Mouse (Mus musculus) intestine, embryonic 14.5 days (tissue): Measurements from ENCODE around the gene Alkbh2. TPM values are rescaled to one million over a fixed set of nuclear protein-coding genes. Genes with fewer than 3 reads are reported as not detected.

Experiments
- ATAC-seq: fragments of 200-750 bp; cut with Nextera tagmentation; replicated peaks from 2 replicates; pipeline ENCODE4 v1.8.0; 2017; ENCODE audit warnings: low read depth, moderate number of reproducible peaks, moderate TSS enrichment, moderate library complexity; ENCODE audit not compliant: low FRiP score, low TSS enrichment
- DNase-seq: peaks from one replicate; pipeline ENCODE4 v3.0.0-alpha.2; 2018; ENCODE audit warnings: low spot score
- H3K27ac ChIP-seq: fragments of 300-500 bp; sonication (generic); 2 replicates; pipeline ENCODE4 v1.5.1; 2014; ENCODE audit warnings: low read depth, mild to moderate bottlenecking, control low read depth
- H3K27me3 ChIP-seq: fragments of 300-500 bp; sonication (generic); replicated peaks from 2 replicates; pipeline ENCODE4 v1.6.1; 2014; ENCODE audit warnings: low read length, control low read depth; ENCODE audit not compliant: control insufficient read depth, insufficient read depth
- H3K36me3 ChIP-seq: fragments of 300-500 bp; sonication (generic); 2 replicates; pipeline ENCODE4 v1.6.1; 2014; ENCODE audit warnings: low read length, control low read depth; ENCODE audit not compliant: control insufficient read depth, insufficient read depth
- H3K4me1 ChIP-seq: fragments of 300-500 bp; sonication (generic); replicated peaks from 2 replicates; pipeline ENCODE4 v1.6.1; 2014; ENCODE audit warnings: low read length, control low read depth, mixed read lengths; ENCODE audit not compliant: control insufficient read depth, insufficient read depth
- H3K4me2 ChIP-seq: fragments of 300-500 bp; sonication (generic); 2 replicates; pipeline ENCODE4 v1.6.1; 2014; ENCODE audit warnings: low read length
- H3K4me3 ChIP-seq: fragments of 300-500 bp; sonication (generic); 2 replicates; pipeline ENCODE4 v1.5.1; 2014; ENCODE audit warnings: low read depth, low read length, control low read depth, mixed read lengths
- H3K9ac ChIP-seq: fragments of 300-500 bp; sonication (generic); 2 replicates; pipeline ENCODE4 v1.6.1; 2014; ENCODE audit warnings: mild to moderate bottlenecking, low read length
- H3K9me3 ChIP-seq: fragments of 300-500 bp; sonication (generic); 2 replicates; pipeline ENCODE4 v1.6.1; 2016; ENCODE audit warnings: low read length, control low read depth; ENCODE audit not compliant: control insufficient read depth
- WGBS: fragments of 180-500 bp; shearing (Covaris S2); extraction: QIAGEN DNeasy Blood & Tissue Kit; methylation state at CpG from one replicate; pipeline ENCODE4 v1.1.7; 2014; 5-methylcytosine and 5-hydroxymethylcytosine counted together
- polyA plus RNA-seq: library from polyadenylated mRNA; unstranded; fragments of >200 nt; fragmentation: Nextera tagmentation; extraction: Ambion mirVana; gene quantifications from 2 replicates; pipeline ENCODE4 v1.2.1, GENCODE M21; 2014

Gene Alkbh2
- polyA plus RNA-seq, 1 experiment from 2014 or later, result 9.4 TPM

GRCm38 (mm10) chr5:114170345-114170744 is 42.3 kb upstream of the Alkbh2 start:
- DNase-seq (no peak), ATAC-seq (no peak)
- H3K4me2 ChIP-seq, result no peak overlapping the region
- H3K27ac ChIP-seq, result no peak overlapping the region
- no peak overlapping the region for H3K4me3 ChIP-seq
- H3K9ac ChIP-seq, result no peak overlapping the region
- H3K9me3 ChIP-seq, result no peaks in the 10 kb centered on the region
- no peaks in the 10 kb centered on the region for H3K4me1 ChIP-seq
- no peaks in the 10 kb centered on the region for H3K36me3 ChIP-seq
- 80% methylated on average over 7 of the region's 7 CpGs for WGBS
- no peaks in the 10 kb centered on the region for H3K27me3 ChIP-seq

- no peaks in the 10 kb centered on the region for H3K36me3 ChIP-seq
- H3K27me3 ChIP-seq, result no peaks in the 10 kb centered on the region
- H3K4me1 ChIP-seq, result no peaks in the 10 kb centered on the region
- WGBS, result 54% methylated on average over 6 of the region's 6 CpGs
- DNase-seq, result no peak
- no peaks in the 10 kb centered on the region for H3K9me3 ChIP-seq
- H3K4me3 ChIP-seq, result no peak overlapping the region
- H3K9ac ChIP-seq, result no peak overlapping the region
- no peak overlapping the region for H3K27ac ChIP-seq
- H3K4me2 ChIP-seq, result no peak overlapping the region
- no peak for ATAC-seq
These were observed 35.2 kb upstream of the Alkbh2 start for GRCm38 (mm10) chr5:114163117-114163696.

- no peak overlapping the region for H3K4me3 ChIP-seq
- no peaks in the 10 kb centered on the region for H3K27me3 ChIP-seq
- no peak overlapping the region for H3K27ac ChIP-seq
- no peak overlapping the region for H3K9ac ChIP-seq
- ATAC-seq, result no peak
- 49% methylated on average over 12 of the region's 12 CpGs for WGBS
- H3K4me1 ChIP-seq, result no peaks in the 10 kb centered on the region
- no peaks in the 10 kb centered on the region for H3K9me3 ChIP-seq
- no peaks in the 10 kb centered on the region for H3K36me3 ChIP-seq
- no peak for DNase-seq
- no peak overlapping the region for H3K4me2 ChIP-seq
These were observed 34.2 kb upstream of the Alkbh2 start for GRCm38 (mm10) chr5:114162106-114162815.

GRCm38 (mm10) chr5:114161424-114161823 is 33.4 kb upstream of the Alkbh2 start:
- Histone ChIP-seq H3K9me3 (no peaks in the 10 kb centered on the region), H3K4me1 (no peaks in the 10 kb centered on the region), H3K4me2 (no peak overlapping the region), H3K9ac (no peak overlapping the region), H3K36me3 (no peaks in the 10 kb centered on the region), H3K27ac (no peak overlapping the region), H3K27me3 (no peaks in the 10 kb centered on the region), H3K4me3 (no peak overlapping the region)
- ATAC-seq, result no peak
- no peak for DNase-seq
- WGBS, result 84% methylated on average over 6 of the region's 6 CpGs

GRCm38 (mm10) chr5:114157236-114157635 is 29.2 kb upstream of the Alkbh2 start:
- DNase-seq (no peak), ATAC-seq (no peak)
- Histone ChIP-seq H3K27ac (no peak overlapping the region), H3K9ac (no peak overlapping the region), H3K9me3 (no peaks in the 10 kb centered on the region), H3K36me3 (no peaks in the 10 kb centered on the region), H3K4me1 (no peaks in the 10 kb centered on the region), H3K27me3 (no peaks in the 10 kb centered on the region), H3K4me3 (no peak overlapping the region), H3K4me2 (no peak overlapping the region)
- whole genome bisulfite sequencing, result 60% methylated on average over 7 of the region's 7 CpGs

GRCm38 (mm10) chr5:114155168-114155933 is 27.3 kb upstream of the Alkbh2 start:
- DNase-seq, result no peak
- Histone ChIP-seq H3K4me2 (no peak overlapping the region), H3K36me3 (no peaks in the 10 kb centered on the region), H3K27me3 (no peaks in the 10 kb centered on the region), H3K9me3 (no peaks in the 10 kb centered on the region), H3K9ac (no peak overlapping the region), H3K4me1 (no peaks in the 10 kb centered on the region), H3K4me3 (no peak overlapping the region), H3K27ac (no peak overlapping the region)
- 65% methylated on average over 9 of the region's 9 CpGs for WGBS
- ATAC-seq, result no peak

GRCm38 (mm10) chr5:114154765-114155164 is 26.7 kb upstream of the Alkbh2 start:
- Histone ChIP-seq H3K4me2 (no peak overlapping the region), H3K9me3 (no peaks in the 10 kb centered on the region), H3K27ac (no peak overlapping the region), H3K9ac (no peak overlapping the region), H3K4me3 (no peak overlapping the region), H3K36me3 (no peaks in the 10 kb centered on the region), H3K4me1 (no peaks in the 10 kb centered on the region), H3K27me3 (no peaks in the 10 kb centered on the region)
- 80% methylated on average over 5 of the region's 5 CpGs for WGBS
- DNase-seq (no peak), ATAC-seq (no peak)

- Histone ChIP-seq H3K27me3 (no peaks in the 10 kb centered on the region), H3K4me1 (no peaks in the 10 kb centered on the region), H3K4me2 (peak overlapping the region; percentile 30), H3K36me3 (no peaks in the 10 kb centered on the region), H3K9ac (no peak overlapping the region), H3K4me3 (0 out of 2 replicates have a peak overlapping the region, but pooled peaks have one; percentile 8), H3K9me3 (no peaks in the 10 kb centered on the region), H3K27ac (no peak overlapping the region)
- ATAC-seq (no peak), DNase-seq (peak; percentile 70)
- WGBS, result 11% methylated on average over 12 of the region's 12 CpGs
These were observed 25.5 kb upstream of the Alkbh2 start for GRCm38 (mm10) chr5:114153490-114153889.
